18 mouse cellular contexts compared by ENCODE assay signal in the genomic region with DNA sequence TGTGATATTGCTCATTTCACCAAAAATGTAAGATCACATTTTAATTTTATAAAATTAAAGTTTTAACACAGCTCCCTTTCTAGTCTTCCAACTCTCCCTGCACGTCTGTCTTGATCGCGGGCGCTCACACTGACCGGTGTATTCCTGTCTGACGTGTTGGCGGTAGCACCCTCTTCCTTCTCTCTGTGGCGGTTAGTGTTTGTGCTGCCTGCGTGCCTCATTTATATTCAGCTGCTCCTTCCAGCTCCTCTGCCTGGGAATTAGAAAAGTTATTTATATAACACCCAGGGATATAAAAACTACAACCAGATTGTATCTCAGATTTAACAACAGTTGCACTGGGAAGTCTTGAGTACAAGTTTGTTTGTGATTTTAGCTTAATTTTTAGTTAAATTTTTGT.
DNase-seq lines count a peak whose midpoint lies in the region.
"Had no signal": no experiment of that assay in that cellular context is flagged by ENCODE, and none has a peak within 500 bp of the region (broad histone marks: within the 10 kb centered on the region; RNA-seq: fewer than 3 reads in every experiment).

No protein-coding gene starts in this region.

- peak; percentile 26 to 39 for DNase-seq in frontal cortex, postnatal 36 days (ENCODE audit: low spot score in 2 of 2)
- no peak for DNase-seq in frontal cortex, postnatal 14 days (ENCODE audit: low spot score in 2 of 2)
- peak; percentile 25 to 36 for DNase-seq in right cerebral cortex, adult 2 months (ENCODE audit: low spot score in 2 of 2)
- no peak for DNase-seq in right cerebral cortex, postnatal 4 days
- DNase-seq in right cerebral cortex, postnatal 10 days (ENCODE audit: low spot score in 2 of 2) = peak; percentile 44 to 63
- DNase-seq in ovary, postnatal 10 days (ENCODE audit: low spot score) = no peak
- no peak for DNase-seq in kidney, postnatal 14 days
- DNase-seq: adrenal gland, adult 2 months; adrenal gland, postnatal 14 days; B cell, adult 2 months; cerebellum, adult 11-12 months; cerebellum, adult 8-10 months; cerebellum, postnatal 10 days; cerebellum, postnatal 36 days; embryo, embryonic 11 days; gastrocnemius, adult 2 months; gastrocnemius, postnatal 14 days; heart, adult 11 months had no signal

Comparison
In these comparisons a context has a peak if more than half of its experiments do, and no peak if none do; other contexts are left out.
1. DNase-seq: peak in frontal cortex, postnatal 36 days (2 of 2), right cerebral cortex, adult 2 months (2 of 2) and right cerebral cortex, postnatal 10 days (2 of 2); none in frontal cortex, postnatal 14 days (0 of 2), right cerebral cortex, postnatal 4 days (single experiment), ovary, postnatal 10 days (single experiment) and kidney, postnatal 14 days (single experiment).